Mouse (Mus musculus): ENCODE data around the gene Gjb1.

The Gjb1 gene

GRCm38 (mm10) chrX:101396459-101396858 lies 20.3 kb downstream of the Gjb1 start:
- no peak for DNase-seq (ENCODE audit: inconsistent age in 2 of 2, low spot score in 1 of 2)

GRCm38 (mm10) chrX:101418946-101419724 lies 43.0 kb downstream of the Gjb1 start:
- DNase-seq (ENCODE audit: inconsistent age in 2 of 2, low spot score in 1 of 2): peak; percentile 60 to 75

- DNase-seq (ENCODE audit: inconsistent age in 2 of 2, low spot score in 1 of 2): peak; percentile 90 to 92
These were observed 43.8 kb downstream of the Gjb1 start for GRCm38 (mm10) chrX:101419725-101420699.

GRCm38 (mm10) chrX:101420700-101421095 lies 44.5 kb downstream of the Gjb1 start, which contains the start of gene Zmym3:
TSS of gene Zmym3 (minus strand) at chrX:101420849.
- no peak for DNase-seq (ENCODE audit: inconsistent age in 2 of 2, low spot score in 1 of 2)

GRCm38 (mm10) chrX:101423462-101423861 lies 47.3 kb downstream of the Gjb1 start:
- DNase-seq (ENCODE audit: inconsistent age in 2 of 2, low spot score in 1 of 2): peak in 1 of 2 experiments; percentile 54

- peak; percentile 27 to 75 for DNase-seq (ENCODE audit: inconsistent age in 2 of 2, low spot score in 1 of 2)
These were observed 51.6 kb downstream of the Gjb1 start for GRCm38 (mm10) chrX:101427774-101428173.

- DNase-seq (ENCODE audit: inconsistent age in 2 of 2, low spot score in 1 of 2): no peak
These were observed 52.6 kb downstream of the Gjb1 start for GRCm38 (mm10) chrX:101428785-101429141.

GRCm38 (mm10) chrX:101429142-101429949 lies 53.2 kb downstream of the Gjb1 start, which contains the start of gene Nono:
TSS of gene Nono (plus strand) at chrX:101429318.
- DNase-seq (ENCODE audit: inconsistent age in 2 of 2, low spot score in 1 of 2): peak; percentile 88 to 93

- no peak for DNase-seq (ENCODE audit: inconsistent age in 2 of 2, low spot score in 1 of 2)
These were observed 53.8 kb downstream of the Gjb1 start for GRCm38 (mm10) chrX:101429976-101430375.
